Mouse (Mus musculus): Measurements from ENCODE around the gene Elavl4. TPM values are rescaled to one million over a fixed set of nuclear protein-coding genes. Genes with fewer than 3 reads are reported as not detected.

The Elavl4 gene
- polyA plus RNA-seq, 1 experiment from 2014 or later = 352 TPM

DNA sequence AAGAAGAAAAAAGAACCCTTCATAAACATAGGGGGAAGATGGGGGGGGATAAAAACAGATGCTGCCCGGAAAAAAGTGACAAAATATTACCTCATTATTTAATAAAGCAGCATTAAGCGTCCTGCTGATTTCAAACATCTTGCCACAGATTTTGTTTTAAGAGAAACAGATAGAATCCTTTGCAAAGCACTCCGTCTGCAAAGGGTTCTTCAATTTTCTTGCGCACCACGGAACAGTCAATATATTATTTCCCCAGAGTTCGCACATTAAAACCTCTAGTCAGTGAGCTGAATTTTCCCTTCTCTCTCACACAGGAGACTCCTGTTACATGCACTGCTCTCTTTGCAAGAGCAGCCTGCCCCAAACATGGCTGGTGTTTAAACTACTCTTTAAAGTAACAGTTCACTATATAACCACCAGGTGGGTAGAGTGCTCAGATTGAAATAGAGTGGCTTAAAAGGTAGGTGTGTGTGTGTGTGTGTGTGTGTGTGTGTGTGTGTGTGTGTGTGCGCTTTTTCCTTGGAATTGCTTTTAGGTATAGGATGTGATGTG, 61.1 kb downstream of the Elavl4 start:
- H3K9ac ChIP-seq = peak overlapping the region; percentile 38
- no peaks in the 10 kb centered on the region for H3K9me3 ChIP-seq
- 0 out of 2 replicates have a peak, but pooled peaks have one; percentile 28 for ATAC-seq (replicated peaks)
- peaks cover 10% of the 10 kb centered on the region for H3K4me1 ChIP-seq
- H3K36me3 ChIP-seq (replicated peaks) = no peaks in the 10 kb centered on the region
- 44% methylated on average over 7 of the region's 7 CpGs for WGBS
- H3K4me3 ChIP-seq = peak overlapping the region; percentile 40
- H3K4me2 ChIP-seq = peak overlapping the region; percentile 54
- no peaks in the 10 kb centered on the region for H3K27me3 ChIP-seq (replicated peaks)
- H3K27ac ChIP-seq = peak overlapping the region; percentile 75

DNA sequence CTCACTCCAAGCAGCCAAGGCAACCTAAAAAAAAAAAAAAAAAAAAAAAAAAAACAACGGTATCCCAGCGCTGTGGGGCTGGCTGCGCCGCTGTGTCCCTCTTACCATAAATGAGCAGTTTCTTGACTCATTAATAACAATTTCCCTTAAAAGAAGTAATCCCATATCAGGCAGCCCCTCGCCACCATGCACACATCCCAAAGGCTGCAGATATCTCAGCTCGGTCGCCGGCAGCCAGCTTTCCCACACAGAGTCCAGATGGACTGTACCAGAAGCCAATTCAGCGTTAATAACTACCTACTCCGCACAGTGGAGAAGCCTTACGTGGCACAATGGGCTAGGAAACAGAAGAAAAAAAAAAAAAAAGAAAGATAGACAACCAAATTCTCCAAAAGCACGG, 61.7 kb downstream of the Elavl4 start:
- peak overlapping the region; percentile 38 for H3K9ac ChIP-seq
- no peaks in the 10 kb centered on the region for H3K9me3 ChIP-seq
- H3K27me3 ChIP-seq (replicated peaks) = no peaks in the 10 kb centered on the region
- no peaks in the 10 kb centered on the region for H3K36me3 ChIP-seq (replicated peaks)
- peaks cover 10% of the 10 kb centered on the region for H3K4me1 ChIP-seq
- 10% methylated on average over 12 of the region's 12 CpGs for WGBS
- ATAC-seq (replicated peaks) = peak; percentile 61
- peak overlapping the region; percentile 40 for H3K4me3 ChIP-seq
- peak overlapping the region; percentile 75 for H3K27ac ChIP-seq
- peak overlapping the region; percentile 54 for H3K4me2 ChIP-seq

DNA sequence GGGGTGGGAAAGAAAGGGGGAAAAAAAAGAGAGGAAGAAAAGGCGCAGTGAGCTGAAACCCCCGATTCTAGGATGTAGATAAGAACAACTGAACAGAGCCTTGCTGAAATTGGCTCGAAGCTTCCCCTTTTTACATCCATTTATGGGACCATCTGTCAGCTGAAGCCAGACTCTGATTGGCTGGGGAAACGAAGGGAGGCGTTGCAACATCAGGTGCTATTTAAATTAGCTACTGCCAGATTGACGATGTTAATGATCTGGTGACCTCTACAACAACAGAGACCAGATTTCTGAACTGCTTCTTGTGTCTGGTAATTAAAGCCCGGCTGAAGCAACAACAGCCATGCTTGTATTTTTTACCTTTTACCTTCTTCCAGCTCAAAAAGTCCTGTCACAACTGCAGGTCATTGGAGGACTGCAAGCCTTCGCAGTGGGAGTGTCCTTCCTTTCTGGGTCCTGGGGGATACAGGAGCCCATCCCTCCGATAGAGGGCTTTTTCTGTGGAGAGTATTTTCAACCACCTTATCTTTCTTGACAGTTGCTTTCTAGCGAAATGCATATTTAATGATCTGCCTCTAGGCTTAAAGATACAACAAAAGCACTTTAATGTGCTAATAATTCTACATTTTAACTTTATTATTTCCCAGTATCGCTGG, 64.2 kb downstream of the Elavl4 start:
- Histone ChIP-seq H3K4me1 (peaks cover 18% of the 10 kb centered on the region), H3K27me3 (replicated peaks) (no peaks in the 10 kb centered on the region), H3K9ac (no peak overlapping the region), H3K9me3 (no peaks in the 10 kb centered on the region), H3K27ac (peak overlapping the region; percentile 92), H3K4me3 (peak overlapping the region; percentile 54), H3K4me2 (peak overlapping the region; percentile 58), H3K36me3 (replicated peaks) (no peaks in the 10 kb centered on the region)
- peak; percentile 81 for ATAC-seq (replicated peaks)
- 6% methylated on average over 11 of the region's 11 CpGs for WGBS

DNA sequence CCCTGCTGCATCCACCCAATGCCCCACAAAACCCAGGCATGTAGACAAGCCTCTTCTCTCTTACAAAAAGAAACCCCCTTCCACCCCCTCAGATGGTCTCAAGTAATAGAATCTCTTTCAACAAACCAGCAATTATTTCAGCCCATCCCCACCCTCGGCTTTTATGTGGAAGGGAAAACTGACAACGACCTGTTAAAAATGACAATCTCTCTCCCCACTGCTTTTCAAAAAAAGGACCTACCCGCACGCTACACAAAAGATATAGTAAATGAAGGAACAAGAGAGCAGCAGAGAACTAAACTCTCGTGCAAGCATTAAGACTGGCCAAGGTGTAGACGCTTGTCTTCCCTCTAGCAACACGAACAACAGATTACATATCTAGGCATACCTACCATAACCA, 64.9 kb downstream of the Elavl4 start:
- 17% methylated on average over 7 of the region's 7 CpGs for WGBS
- Histone ChIP-seq H3K36me3 (replicated peaks) (no peaks in the 10 kb centered on the region), H3K27me3 (replicated peaks) (no peaks in the 10 kb centered on the region), H3K4me2 (peak overlapping the region; percentile 58), H3K9me3 (no peaks in the 10 kb centered on the region), H3K4me1 (peaks cover 22% of the 10 kb centered on the region), H3K27ac (peak overlapping the region; percentile 92), H3K9ac (peak overlapping the region; percentile 74), H3K4me3 (peak overlapping the region; percentile 54)
- ATAC-seq (replicated peaks) = peak; percentile 32

DNA sequence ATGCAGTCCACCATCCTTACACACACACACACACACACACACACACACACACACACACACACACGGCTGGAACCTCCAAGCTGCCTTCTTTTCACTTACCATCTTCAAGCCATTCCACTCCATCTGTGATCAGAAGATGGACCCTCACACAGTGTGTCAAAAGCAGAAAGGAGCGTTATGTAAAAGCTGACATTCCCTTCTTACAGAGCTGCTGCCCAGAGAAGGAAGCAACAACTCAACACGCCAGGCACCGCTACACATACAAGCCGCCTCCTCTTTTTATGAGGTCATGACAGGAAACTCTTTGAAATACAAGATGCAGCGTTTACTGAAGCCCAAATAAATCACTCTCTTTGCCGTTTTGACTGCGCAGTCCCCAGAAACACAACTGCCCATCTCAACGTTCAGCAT, 65.3 kb downstream of the Elavl4 start:
- no peaks in the 10 kb centered on the region for H3K36me3 ChIP-seq (replicated peaks)
- H3K4me3 ChIP-seq = peak overlapping the region; percentile 54
- peak overlapping the region; percentile 92 for H3K27ac ChIP-seq
- H3K9me3 ChIP-seq = no peaks in the 10 kb centered on the region
- H3K27me3 ChIP-seq (replicated peaks) = no peaks in the 10 kb centered on the region
- H3K9ac ChIP-seq = peak overlapping the region; percentile 74
- peak; percentile 51 for ATAC-seq (replicated peaks)
- peaks cover 26% of the 10 kb centered on the region for H3K4me1 ChIP-seq
- WGBS = 7% methylated on average over 9 of the region's 9 CpGs
- H3K4me2 ChIP-seq = peak overlapping the region; percentile 58

DNA sequence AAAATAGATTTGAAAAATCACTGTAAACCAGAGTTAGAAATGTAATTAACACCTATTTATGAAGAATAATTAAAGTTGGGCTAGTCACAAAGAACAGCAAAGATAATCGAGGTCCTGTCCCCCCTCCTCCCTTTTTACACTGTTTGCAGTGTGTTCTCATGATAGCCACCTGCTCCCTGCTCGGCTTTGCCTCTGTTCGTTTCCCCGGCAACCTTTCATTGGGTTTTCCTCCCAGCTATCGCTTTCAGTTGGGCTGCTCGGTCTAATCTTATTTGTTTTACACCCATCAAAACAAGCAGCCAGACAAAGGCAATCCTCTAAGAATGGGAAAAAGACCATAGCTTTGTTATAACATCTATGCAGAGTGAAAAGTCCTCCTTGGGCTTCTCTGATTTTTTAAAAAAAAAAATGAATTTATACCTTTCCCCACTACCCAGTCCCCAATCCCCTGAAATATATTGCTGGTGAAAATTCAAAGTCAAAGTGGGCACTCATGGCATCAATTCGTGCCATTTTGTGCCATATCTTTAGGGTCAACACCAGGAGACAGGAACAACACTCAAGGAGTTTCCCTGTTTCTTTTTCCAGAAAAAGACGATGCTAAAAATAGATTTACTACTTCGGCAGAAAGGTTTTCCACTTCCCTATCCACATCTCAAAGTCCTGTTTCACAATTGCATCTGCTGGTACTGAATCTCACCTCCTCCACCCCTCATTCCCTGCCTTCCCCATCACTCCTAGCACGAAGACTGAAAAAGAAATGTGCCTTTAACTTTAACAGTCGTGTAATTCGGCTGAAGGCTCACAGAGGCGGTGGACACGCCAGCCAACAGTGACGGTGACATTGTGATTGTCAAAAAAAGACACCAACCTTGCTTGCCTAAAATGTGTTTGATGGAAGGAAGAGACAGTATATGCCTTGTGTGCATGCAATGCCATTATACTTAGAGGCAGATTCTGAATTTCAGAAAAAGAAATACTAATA, 66.1 kb downstream of the Elavl4 start:
- peak; percentile 55 for ATAC-seq (replicated peaks)
- Histone ChIP-seq H3K4me2 (peak overlapping the region; percentile 58), H3K9me3 (no peaks in the 10 kb centered on the region), H3K27me3 (replicated peaks) (no peaks in the 10 kb centered on the region), H3K27ac (peak overlapping the region; percentile 92), H3K36me3 (replicated peaks) (no peaks in the 10 kb centered on the region), H3K9ac (peak overlapping the region; percentile 74), H3K4me1 (peaks cover 30% of the 10 kb centered on the region), H3K4me3 (peak overlapping the region; percentile 54)
- WGBS = 3% methylated on average over 15 of the region's 15 CpGs

DNA sequence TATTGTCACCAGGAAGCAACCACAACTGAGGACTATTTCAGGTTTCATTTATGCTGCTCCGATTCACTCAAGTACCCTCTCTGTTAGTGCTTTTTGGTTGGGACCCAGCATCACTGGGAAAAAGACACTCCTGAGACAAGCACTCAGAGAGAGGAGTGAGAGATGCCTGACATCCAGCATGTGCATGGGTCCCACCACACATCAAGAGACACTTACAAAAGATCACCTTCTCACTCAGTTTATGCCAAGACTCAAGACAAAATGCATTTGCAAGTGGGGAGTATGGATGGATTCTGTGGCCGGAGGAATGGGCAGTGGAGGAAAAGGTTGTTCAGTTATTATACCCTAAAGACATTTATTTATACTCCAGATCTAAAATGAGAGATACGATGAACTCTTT, 67.3 kb downstream of the Elavl4 start:
- ATAC-seq (replicated peaks) = no peak
- 24% methylated on average over 3 of the region's 3 CpGs for WGBS
- Histone ChIP-seq H3K27me3 (replicated peaks) (no peaks in the 10 kb centered on the region), H3K4me2 (peak overlapping the region; percentile 58), H3K4me1 (peaks cover 33% of the 10 kb centered on the region), H3K4me3 (peak overlapping the region; percentile 54), H3K27ac (peak overlapping the region; percentile 92), H3K9me3 (no peaks in the 10 kb centered on the region), H3K9ac (peak overlapping the region; percentile 74), H3K36me3 (replicated peaks) (no peaks in the 10 kb centered on the region)

DNA sequence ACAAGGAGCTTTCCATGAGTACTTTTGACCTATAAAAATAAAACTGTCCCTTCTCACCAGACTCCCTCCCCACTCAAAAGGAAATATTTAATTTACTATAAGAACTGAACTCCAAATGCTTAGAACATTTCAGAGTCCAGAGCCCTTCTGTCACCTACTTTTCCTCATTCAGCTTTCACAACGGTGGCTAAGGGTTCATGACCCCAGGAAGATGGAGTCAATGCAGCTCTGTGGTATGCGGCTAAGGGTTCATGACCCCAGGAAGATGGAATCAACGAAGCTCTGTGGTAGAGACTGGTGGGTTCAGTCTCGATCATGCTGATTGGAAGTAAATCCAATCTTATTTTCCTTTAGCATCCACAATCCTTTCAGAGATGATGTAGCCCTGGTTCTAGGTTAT, 81.7 kb downstream of the Elavl4 start:
- no peaks in the 10 kb centered on the region for H3K9me3 ChIP-seq
- H3K36me3 ChIP-seq (replicated peaks) = no peaks in the 10 kb centered on the region
- H3K27me3 ChIP-seq (replicated peaks) = no peaks in the 10 kb centered on the region
- no peak overlapping the region for H3K9ac ChIP-seq
- no peak overlapping the region for H3K4me2 ChIP-seq
- no peak overlapping the region for H3K27ac ChIP-seq
- no peak for ATAC-seq (replicated peaks)
- 48% methylated on average over 4 of the region's 4 CpGs for WGBS
- peaks cover under 1% of the 10 kb centered on the region; the same call in 1 of the 2 replicates for H3K4me1 ChIP-seq
- H3K4me3 ChIP-seq = no peak overlapping the region

DNA sequence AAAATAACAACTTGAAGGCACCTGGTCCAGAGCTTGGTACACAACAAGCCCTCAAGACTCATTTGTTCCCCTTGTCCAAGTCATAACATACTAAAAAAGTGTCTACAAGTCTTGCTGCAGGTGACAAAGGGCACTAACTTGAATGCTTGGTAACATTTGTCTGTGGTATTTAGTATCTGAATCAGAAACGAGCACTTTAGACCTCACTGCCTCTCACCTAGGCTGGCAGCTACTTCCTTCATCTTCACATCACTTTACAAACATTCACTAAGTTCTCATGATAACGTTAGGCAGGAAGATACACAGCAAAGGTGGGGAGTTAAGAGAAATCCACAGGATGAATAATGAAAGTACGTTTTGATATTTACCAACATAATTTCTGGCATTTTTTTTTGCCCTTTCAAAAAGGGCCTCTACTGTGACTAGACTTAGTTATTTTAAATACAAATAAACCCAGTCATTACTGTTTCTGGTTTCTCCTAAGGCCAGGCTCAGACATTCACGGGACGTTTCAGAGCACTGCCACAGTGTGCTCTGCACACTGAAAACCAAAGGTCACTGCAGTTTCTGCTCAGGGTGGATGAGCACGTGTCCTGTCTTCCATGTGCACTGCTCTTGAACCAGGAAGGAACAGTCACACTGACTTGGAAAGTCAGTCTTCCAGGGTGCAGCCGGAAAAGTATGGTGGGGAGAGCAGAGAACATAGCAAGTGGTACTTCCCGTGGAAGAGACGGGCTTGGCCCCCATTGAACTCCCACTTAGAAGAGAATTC, 84.7 kb downstream of the Elavl4 start:
- no peak for ATAC-seq (replicated peaks)
- Histone ChIP-seq H3K4me3 (no peak overlapping the region), H3K9me3 (no peaks in the 10 kb centered on the region), H3K4me2 (no peak overlapping the region), H3K27ac (no peak overlapping the region), H3K4me1 (peaks cover 16% of the 10 kb centered on the region), H3K9ac (no peak overlapping the region), H3K36me3 (replicated peaks) (no peaks in the 10 kb centered on the region), H3K27me3 (replicated peaks) (no peaks in the 10 kb centered on the region)
- WGBS = 81% methylated on average over 9 of the region's 9 CpGs

DNA sequence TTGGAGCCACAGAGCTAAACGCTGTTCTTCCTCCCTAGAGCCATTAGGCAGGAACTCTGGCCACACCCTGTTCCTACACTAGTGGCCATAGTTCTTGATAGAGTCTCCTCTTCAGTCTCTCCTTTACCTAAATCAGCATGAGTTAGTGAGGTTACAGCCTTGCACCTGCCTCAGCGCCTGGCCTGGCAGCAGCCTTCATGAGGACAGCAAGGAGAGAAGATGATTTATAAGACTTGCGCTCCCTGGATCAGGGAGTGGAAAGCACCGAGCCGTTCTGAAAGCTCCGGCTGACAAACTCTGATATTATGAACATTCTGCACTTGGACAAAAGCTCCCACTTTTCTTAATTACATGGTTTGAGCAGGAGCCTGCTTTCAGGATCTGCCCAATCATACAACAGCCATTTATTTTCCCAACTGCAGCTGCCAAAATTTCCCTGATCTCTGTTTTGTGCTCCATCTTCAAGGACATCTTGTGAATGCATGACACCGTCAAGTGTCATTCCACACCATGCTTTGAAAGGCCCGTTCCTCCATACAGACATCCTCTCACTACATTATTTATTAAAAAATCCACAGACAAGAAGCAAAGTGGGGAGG, 87.3 kb downstream of the Elavl4 start:
- no peak for ATAC-seq (replicated peaks)
- Histone ChIP-seq H3K9me3 (no peaks in the 10 kb centered on the region), H3K4me1 (peaks cover 21% of the 10 kb centered on the region), H3K4me3 (no peak overlapping the region), H3K27ac (no peak overlapping the region), H3K9ac (no peak overlapping the region), H3K27me3 (replicated peaks) (no peaks in the 10 kb centered on the region), H3K36me3 (replicated peaks) (no peaks in the 10 kb centered on the region), H3K4me2 (no peak overlapping the region)
- 66% methylated on average over 8 of the region's 8 CpGs for WGBS

DNA sequence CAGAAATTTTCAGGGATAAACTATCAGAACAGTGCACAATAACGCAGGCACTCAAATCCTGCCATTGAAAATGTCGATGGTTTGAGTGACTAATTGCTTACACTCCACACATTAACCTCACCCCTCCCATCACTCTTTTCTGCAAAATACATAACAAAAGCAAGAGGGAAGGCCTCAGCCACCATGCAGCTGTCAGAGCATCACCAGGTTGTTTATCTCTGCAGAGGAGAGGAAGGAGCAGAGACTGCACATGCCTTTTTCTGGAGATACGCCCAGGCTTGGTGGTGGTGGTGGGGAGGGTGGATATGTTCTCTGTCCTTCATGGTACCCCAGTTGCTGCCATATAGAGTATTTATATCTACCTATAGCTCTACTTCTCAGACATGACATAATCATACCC, 94.3 kb downstream of the Elavl4 start:
- no peak for ATAC-seq (replicated peaks)
- H3K4me3 ChIP-seq = no peak overlapping the region
- H3K27me3 ChIP-seq (replicated peaks) = no peaks in the 10 kb centered on the region
- H3K9me3 ChIP-seq = no peaks in the 10 kb centered on the region
- no peak overlapping the region for H3K9ac ChIP-seq
- 57% methylated on average over 3 of the region's 3 CpGs for WGBS
- H3K36me3 ChIP-seq (replicated peaks) = no peaks in the 10 kb centered on the region
- H3K4me2 ChIP-seq = no peak overlapping the region
- H3K27ac ChIP-seq = no peak overlapping the region
- peaks cover 11% of the 10 kb centered on the region; the same call in 1 of the 2 replicates for H3K4me1 ChIP-seq

All from midbrain, embryonic 15.5 days (tissue).